Mouse (Mus musculus) small intestine, adult 2 months (tissue): ENCODE data around the gene Ric8a. TPM values are rescaled to one million over a fixed set of nuclear protein-coding genes. Genes with fewer than 3 reads are reported as not detected.

Source experiments
- H3K27ac ChIP-seq: fragments of 200-500 bp; 2 replicates; pipeline ENCODE4 v1.5.1; 2012; ENCODE audit warnings: low read depth, low read length, control low read depth, inconsistent platforms; ENCODE audit not compliant: insufficient read depth
- H3K27me3 ChIP-seq: fragments of 200-500 bp; 2 replicates; pipeline ENCODE4 v1.6.1; 2012; ENCODE audit warnings: mild to moderate bottlenecking, moderate library complexity, low read length, inconsistent platforms; ENCODE audit not compliant: control insufficient read depth, insufficient read depth
- H3K36me3 ChIP-seq: fragments of 200-500 bp; 2 replicates; pipeline ENCODE4 v1.6.1; 2012; ENCODE audit warnings: mild to moderate bottlenecking, low read length, control low read depth, inconsistent platforms; ENCODE audit not compliant: control insufficient read depth, insufficient read depth
- H3K4me1 ChIP-seq: fragments of 200-500 bp; 2 replicates; pipeline ENCODE4 v1.6.1; 2012; ENCODE audit warnings: low read length, inconsistent platforms, mixed read lengths; ENCODE audit not compliant: control insufficient read depth, insufficient read depth, insufficient read length
- H3K4me3 ChIP-seq: fragments of 200-500 bp; 2 replicates; pipeline ENCODE4 v1.5.1; 2012; ENCODE audit warnings: low read depth, mild to moderate bottlenecking, control low read depth, inconsistent platforms, low read length, moderate library complexity
- CTCF ChIP-seq: fragments of 200-500 bp; IDR thresholded peaks from 2 replicates; pipeline ENCODE4 v1.5.1; 2012; ENCODE audit warnings: low read depth, mild to moderate bottlenecking, control low read depth, inconsistent platforms, low read length, moderate library complexity, mixed read lengths; ENCODE audit not compliant: insufficient replicate concordance, insufficient read length; ENCODE audit errors: extremely low read depth
- POLR2A ChIP-seq: fragments of 200-500 bp; IDR thresholded peaks from 2 replicates; pipeline ENCODE4 v1.6.1; 2012; ENCODE audit warnings: low read depth, mild to moderate bottlenecking, control low read depth, inconsistent platforms, low read length, moderate library complexity
- WGBS: fragments of 180-500 bp; shearing (Covaris S2); methylation state at CpG from one replicate; pipeline ENCODE4 v1.1.7; 2018; 5-methylcytosine and 5-hydroxymethylcytosine counted together
- polyA plus RNA-seq: library from polyadenylated mRNA; depleted of rRNA; stranded (reverse); fragments of >200 nt; gene quantifications from 2 replicates; pipeline ENCODE4 v1.2.3, GENCODE M21; 2012

The Ric8a gene
- polyA plus RNA-seq, 1 experiment: 95.5 TPM

DNA sequence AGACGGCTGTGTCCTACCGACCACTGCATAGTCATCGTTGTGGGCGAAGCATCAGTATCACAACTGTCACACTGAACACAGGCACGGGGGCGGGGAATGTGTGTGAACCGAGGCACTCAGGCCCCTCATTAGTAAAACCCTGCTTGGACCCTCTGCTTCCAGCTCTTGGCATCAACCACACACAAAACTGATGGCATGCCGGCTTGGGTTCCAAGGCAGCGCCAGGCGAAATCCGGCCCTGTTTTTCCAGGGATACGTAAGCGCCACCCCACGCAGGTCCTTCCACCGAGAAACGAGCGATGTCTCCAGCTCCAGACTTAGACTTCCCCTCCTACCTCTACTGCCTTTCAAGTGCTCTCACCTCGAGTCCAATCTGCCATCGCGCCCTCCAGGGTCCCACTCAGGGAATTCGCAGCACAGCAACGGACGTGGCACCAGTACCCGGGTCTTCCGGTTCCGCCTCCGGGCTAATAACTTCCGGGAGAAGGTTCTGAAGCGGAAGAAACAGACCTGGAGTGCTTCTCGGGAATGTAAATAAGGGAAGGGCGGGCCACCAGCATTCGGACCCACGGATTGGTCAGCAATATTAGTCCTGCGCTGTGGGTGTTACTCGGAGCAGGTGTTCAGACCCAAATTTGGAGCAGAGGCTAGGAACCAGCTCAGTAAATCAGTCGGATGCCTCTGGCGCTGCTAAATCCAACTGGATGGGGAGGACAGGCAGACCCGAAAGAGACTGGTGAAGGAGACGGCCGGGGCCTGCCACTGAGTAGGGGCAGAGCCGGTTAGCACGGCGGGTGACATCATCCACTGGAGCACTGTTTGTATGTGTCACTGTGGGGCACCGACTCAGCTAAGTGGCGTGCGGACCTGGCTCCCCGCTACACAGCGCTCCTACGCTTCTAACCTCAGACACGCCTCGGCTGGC lies 635 bp upstream of the Ric8a start, which contains the start of gene Gm45785:
Gene Gm45785, minus strand, starts transcription at position 472 of the 925 bp plus-strand sequence.
- H3K4me1 ChIP-seq: peaks cover 13% of the 10 kb centered on the region
- TF ChIP-seq CTCF (no peak), POLR2A (0 out of 2 replicates have a peak, but pooled peaks have one; percentile 54)
- peak within 1 kb of the TSS; percentile 82 for H3K4me3 ChIP-seq
- peak within 1 kb of the TSS; percentile 90 for H3K27ac ChIP-seq
- H3K27me3 ChIP-seq: no peaks in the 10 kb centered on the region
- peaks cover 49% of the 10 kb centered on the region for H3K36me3 ChIP-seq
- WGBS: under 1% methylated on average over 51 of the region's 51 CpGs

DNA sequence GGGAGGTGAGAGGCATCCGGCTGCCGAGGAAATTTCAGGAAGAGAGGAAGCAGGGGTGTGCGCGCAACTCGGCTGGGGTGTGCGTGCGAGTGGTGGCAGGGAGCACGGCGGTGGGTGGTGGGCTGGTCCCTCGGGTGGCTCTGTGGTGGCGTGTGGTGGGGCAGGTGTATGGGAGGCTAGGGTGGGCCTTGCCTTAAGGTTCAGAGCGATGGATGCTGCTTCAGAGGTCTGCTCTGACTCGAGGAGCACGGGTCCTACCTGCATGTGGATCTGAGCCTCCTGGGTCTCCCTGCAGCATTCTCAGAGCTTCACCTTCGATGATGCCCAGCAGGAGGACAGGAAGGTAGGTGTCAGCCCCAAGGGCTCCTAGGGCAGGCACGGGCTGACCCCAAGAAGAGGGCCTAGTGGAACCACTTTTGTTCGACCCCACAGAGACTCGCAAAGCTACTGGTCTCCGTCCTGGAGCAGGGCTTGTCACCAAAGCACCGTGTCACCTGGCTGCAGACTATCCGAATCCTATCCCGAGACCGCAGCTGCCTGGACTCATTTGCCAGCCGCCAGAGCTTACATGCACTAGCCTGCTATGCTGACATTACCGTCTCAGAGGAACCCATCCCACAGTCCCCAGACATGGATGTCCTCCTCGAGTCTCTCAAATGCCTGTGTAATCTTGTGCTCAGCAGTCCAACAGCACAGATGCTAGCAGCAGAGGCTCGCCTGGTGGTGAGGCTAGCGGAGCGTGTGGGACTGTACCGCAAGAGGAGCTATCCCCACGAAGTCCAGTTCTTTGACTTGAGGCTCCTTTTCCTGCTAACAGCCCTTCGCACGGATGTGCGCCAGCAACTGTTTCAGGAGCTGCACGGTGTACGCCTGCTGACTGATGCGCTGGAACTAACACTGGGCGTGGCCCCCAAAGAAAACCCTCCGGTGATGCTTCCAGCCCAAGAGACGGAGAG lies 1.1 kb downstream of the Ric8a start, which contains the start of gene Bet1l:
Gene Bet1l, minus strand, starts transcription at position 28 of the 956 bp plus-strand sequence.
- peak within 1 kb of the TSS; percentile 82 for H3K4me3 ChIP-seq
- TF ChIP-seq POLR2A: no peak
- peaks cover 56% of the 10 kb centered on the region for H3K36me3 ChIP-seq
- H3K27ac ChIP-seq: peak within 1 kb of the TSS; percentile 90
- peaks cover 13% of the 10 kb centered on the region for H3K4me1 ChIP-seq
- WGBS: 20% methylated on average over 40 of the region's 40 CpGs
- no peaks in the 10 kb centered on the region for H3K27me3 ChIP-seq

DNA sequence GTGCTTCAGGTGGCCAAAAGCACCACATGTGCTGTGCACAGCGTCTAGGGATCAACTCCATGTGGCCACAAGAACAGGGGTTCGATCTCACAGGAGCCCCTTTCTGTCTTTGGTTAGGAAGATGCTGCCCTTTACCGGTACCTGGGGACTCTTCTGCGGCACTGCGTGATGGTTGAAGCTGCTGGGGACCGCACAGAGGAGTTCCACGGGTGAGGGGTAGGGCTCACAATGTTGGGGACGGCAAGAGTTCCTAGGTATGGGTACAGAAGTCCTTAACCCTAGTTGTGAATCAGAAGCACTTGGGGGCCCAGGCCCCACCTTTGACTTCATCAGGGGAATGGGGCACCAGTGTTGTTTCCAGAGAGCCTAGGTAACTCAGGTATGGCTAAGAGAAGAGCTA lies 2.0 kb downstream of the Ric8a start:
- WGBS: 93% methylated on average over 8 of the region's 8 CpGs
- Histone ChIP-seq H3K27me3 (no peaks in the 10 kb centered on the region), H3K36me3 (peaks cover 56% of the 10 kb centered on the region), H3K4me1 (peaks cover 13% of the 10 kb centered on the region), H3K27ac (no peak overlapping the region), H3K4me3 (peak overlapping the region; percentile 82)
- TF ChIP-seq POLR2A: no peak
- no peak for TF ChIP-seq CTCF

DNA sequence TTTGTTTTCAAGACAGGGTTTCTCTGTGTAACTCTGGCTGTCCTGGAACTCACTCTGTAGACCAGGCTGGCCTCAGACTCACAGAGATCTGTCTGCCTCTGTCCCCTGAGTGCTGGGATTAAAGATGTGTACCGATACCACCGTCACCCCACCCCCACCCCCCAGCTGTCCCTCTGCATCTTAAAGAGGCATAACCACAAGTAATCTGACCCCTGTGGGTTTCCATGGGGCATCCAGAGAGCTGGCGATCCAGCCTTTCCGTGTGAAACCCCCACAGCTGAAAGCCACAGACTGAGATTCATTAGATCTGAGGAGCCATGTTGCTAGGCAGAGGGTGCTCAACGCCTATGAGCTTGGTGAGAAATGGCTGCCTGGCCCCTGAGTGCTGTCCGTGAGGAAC lies 3.2 kb downstream of the Ric8a start:
- peaks cover 53% of the 10 kb centered on the region for H3K36me3 ChIP-seq
- no peak overlapping the region for H3K27ac ChIP-seq
- 81% methylated on average over 6 of the region's 6 CpGs for WGBS
- peaks cover 13% of the 10 kb centered on the region for H3K4me1 ChIP-seq
- H3K27me3 ChIP-seq: no peaks in the 10 kb centered on the region
- TF ChIP-seq POLR2A (no peak), CTCF (no peak)
- H3K4me3 ChIP-seq: no peak overlapping the region

DNA sequence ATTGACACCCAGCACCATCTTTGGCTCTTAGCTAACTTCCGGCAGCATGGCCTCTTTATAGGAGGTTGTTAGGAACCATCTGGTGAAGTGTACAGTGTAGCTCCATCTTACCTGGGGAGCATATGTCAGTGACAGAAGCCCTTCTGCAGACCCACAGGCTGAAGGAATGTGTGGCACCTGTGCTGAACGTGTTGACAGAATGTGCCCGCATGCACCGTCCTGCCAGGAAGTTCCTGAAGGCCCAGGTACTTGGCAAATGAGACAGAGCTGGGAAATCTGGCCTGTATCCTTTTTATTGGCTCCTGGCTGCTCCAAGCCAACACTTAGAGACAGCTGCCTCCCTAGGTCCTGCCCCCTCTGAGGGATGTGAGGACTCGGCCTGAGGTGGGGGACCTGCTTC lies 4.0 kb downstream of the Ric8a start:
- Histone ChIP-seq H3K36me3 (peaks cover 53% of the 10 kb centered on the region), H3K4me3 (no peak overlapping the region), H3K27me3 (no peaks in the 10 kb centered on the region), H3K27ac (no peak overlapping the region), H3K4me1 (peaks cover 10% of the 10 kb centered on the region)
- no peak for TF ChIP-seq CTCF
- no peak for TF ChIP-seq POLR2A
- WGBS: 87% methylated on average over 5 of the region's 5 CpGs

DNA sequence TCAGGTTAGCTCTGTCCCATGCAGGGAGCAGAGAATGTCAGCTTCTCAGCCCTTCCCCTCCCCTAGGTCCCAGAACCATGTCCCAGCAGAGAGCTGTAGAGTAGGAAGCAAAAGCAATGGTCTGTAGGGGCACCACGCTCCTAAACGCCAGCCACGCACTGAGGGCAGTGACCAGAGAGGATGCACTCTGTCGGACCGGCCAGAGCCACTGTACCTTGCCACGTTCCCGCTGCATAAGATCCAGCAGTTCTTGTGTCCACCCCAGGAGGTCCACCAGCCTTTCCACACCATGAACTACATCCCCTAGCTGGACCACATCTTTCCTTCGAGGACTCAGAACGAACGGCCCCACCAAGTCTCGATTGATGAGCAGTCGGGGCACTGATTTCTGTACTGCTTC lies 8.0 kb downstream of the Ric8a start:
- WGBS: 92% methylated on average over 12 of the region's 12 CpGs
- Histone ChIP-seq H3K27ac (no peak overlapping the region), H3K4me3 (no peak overlapping the region), H3K36me3 (peaks cover 51% of the 10 kb centered on the region), H3K27me3 (no peaks in the 10 kb centered on the region), H3K4me1 (no peaks in the 10 kb centered on the region)
- TF ChIP-seq POLR2A (no peak), CTCF (no peak)
